Mouse (Mus musculus) right cerebral cortex, postnatal 36 days (tissue): Measurements from ENCODE around the gene Spata21.

ENCODE experiments used
- DNase-seq, 2 experiments: peaks; one replicate each; pipeline ENCODE4 v3.0.0; 2022; ENCODE audit warnings: low spot score in 2 of 2, mixed read lengths in 1 of 2

Gene Spata21

DNA sequence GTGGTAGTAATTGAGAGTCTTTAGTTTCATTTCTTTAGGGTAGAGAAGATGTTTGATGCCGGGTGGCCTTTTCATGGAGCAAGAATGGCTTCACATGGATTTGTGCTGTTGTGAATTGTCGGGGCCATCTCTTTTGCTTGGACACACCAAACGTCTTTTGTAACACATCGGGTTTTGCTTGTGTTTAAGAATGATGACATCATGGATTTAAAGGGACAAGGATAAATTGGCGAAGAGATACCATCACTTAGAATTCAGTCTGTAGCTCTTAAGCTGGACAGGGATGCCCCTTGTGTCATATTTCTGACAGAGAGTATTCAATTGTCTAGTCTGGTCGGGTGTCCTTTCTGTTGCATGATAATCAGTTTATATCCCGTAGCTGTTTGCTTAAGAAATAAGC, 61.0 kb downstream of the Spata21 start:
- no peak for DNase-seq

DNA sequence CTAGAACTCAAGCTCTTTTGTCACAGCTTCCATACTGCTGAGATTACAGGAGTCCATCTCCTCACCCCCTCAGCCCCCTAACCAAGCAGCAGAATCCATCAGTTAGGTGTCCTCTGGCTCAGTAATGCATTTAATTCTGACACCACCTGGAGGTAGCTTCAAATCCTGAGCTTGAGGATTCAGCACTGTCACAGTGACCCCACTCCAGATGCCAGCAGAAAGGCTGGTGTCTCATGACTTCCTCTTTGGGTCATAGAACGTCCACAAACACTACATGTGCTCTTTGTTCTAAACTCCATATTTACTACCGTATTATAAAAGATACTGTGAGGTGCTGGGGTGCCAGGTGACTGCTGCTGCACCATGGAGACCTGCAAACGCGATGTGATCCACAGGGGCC, 69.4 kb downstream of the Spata21 start:
- DNase-seq = no peak

DNA sequence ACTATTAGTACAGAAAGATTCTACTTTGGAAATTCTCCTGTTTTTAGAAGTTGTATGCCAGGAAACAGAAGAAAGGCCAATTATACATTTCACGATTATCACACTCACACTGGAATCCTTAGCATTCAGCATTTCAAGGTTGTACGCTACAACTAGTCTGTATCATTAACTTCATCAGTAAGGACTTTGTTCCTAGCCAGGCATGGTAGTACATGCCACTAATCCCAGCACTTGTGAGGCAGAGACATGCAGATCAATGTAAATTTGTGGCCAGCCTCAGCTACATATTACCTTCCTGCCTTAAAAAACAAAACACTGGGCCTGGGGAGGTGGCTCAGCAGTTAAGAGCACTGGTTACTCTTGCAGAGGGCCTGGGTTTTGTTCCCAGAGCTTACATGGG, 70.5 kb downstream of the Spata21 start:
- DNase-seq = no peak

DNA sequence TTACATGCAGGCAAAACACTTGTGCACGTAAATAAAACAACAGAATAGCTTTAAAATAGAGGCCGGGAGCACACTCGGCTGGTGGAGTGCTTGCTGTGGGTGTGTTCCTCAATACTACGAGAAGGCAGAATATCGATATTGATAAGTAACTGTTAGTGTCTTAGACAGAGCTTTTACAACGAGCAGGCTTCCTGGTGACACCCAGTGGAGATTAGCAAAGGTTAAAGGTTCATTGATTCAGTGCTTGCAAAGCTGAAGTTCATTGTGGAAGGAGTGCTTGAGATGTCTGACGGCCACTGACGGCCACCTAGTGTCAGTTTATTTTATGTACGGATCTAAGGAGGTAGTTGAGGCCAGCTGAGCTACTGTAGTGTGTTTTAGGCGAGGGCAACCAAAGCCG, 71.0 kb downstream of the Spata21 start:
- DNase-seq = no peak

DNA sequence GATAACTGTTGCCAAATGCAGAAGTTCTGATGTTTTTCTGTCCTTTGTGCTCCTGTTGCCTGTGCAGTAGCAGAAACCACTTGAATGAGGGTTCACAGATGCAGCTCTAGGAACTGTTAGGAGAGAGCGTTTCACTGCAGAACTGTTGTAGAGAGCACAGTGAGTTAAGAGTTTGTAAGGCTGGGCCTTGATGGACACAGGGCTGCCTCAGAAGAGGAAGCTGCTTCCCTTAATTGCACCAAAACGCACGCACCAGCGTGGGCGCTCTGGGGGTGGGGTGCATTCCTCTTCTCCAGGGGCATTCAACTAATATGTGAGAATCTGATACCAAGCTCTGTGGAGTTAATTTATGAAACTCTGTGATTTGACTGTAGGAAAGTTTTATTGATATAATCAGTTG, 71.5 kb downstream of the Spata21 start:
- DNase-seq = no peak

DNA sequence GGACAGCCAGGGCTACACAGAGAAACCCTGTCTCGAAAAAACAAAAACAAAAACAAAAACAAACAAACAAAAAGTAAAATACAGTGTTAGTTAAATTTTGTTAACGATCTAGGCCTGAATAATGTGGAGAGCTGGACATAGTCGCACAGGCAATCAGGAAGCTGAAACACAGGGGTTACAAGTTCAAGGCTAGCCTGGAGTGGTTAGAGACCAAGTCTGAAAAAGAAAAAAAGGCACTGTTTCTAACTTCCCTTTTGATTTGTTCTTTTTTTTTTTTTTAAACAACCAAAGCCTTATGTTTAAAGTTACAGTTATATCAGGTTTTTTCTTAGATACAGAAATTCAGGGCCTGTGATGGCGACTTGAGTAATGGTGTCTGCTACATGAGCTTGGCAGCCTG, 72.1 kb downstream of the Spata21 start:
- DNase-seq = no peak

DNA sequence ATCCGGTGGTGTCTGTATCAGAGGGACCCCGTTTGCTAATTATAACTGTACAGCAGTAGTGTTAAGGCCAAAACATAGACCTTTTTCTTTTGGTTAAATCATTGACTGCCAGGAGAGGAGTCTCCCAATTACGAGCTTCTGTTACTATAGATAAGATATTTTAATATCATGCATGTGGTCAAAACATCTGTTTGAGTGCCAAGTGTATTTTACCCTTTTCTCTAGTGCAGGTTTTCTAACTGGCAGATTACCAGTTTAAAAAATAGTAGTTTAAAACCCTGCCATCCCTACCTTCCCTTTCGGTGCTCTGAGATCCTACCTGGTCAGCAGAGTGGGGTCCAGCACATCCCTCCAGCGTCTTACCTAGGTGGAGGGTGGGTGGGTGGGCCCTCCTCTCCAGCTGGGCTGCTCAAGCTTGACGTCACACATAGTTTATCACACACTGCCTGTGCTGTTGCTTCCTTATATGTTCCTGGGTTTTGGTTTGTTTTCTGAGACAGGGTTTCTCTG, 73.6 kb downstream of the Spata21 start:
- no peak for DNase-seq
